Mouse (Mus musculus): ENCODE measurements around the gene Slc34a3. TPM values are rescaled to one million over a fixed set of nuclear protein-coding genes. Genes with fewer than 3 reads are reported as not detected.
A peak's percentile ranks its signal among the peaks of the same experiment; 100 is the strongest.

The Slc34a3 gene
- polyA plus RNA-seq, 1 experiment from 2014 or later: not detected

DNA sequence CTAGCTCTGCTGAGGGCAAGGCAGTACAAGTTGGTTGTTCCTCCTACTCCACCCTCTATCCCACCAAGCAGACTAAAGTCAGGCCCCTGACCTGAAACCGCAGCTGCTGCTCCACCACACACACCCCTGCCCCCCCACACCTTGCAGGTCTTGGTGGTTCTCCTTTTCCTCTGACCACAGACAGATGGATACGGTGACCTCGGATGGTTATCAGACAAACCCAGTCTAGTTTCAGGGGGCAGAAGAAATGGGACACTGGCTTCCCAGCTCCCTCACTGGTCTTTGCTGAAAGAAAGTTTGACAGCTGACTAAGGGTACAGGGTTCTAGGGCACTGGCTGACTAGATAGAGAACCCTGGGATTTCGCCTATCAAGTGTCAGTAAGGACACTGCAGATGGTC, 743 bp downstream of the Slc34a3 start:
- H3K27me3 ChIP-seq (ENCODE audit: control insufficient read depth, insufficient read depth, low read length): no peaks in the 10 kb centered on the region

DNA sequence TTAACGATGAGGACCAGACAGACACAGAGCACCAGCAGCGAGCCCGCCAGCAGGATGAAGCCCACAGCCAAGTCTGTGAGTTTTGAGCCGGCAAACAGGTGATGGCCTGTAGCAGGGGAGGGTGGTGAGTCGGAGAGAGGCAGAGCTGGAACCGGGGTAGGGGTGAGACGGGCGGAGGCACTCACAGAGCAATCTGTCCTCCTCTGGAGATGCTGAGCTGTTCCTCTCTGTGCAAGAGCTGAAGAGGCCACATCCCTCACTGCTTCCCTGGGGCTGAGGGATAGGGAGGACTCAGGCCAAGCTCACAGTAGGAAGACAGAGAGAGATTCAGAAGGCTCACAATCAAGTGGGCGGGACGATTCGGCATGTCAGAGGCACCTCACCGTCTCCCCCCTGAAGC, 3.1 kb downstream of the Slc34a3 start:
- Histone ChIP-seq H3K9ac (ENCODE audit: low read length) (no peak overlapping the region), H3K27me3 (ENCODE audit: control insufficient read depth, insufficient read depth, low read length) (no peaks in the 10 kb centered on the region), H3K4me3 (ENCODE audit: low read depth, low read length) (no peak overlapping the region), H3K9me3 (ENCODE audit: control insufficient read depth, low read length) (no peaks in the 10 kb centered on the region), H3K4me2 (ENCODE audit: low read depth, severe bottlenecking) (no peak overlapping the region), H3K27ac (replicated peaks; ENCODE audit: low read depth, low read length) (no peak overlapping the region), H3K4me1 (ENCODE audit: control insufficient read depth, insufficient read depth, low read length) (no peaks in the 10 kb centered on the region), H3K36me3 (ENCODE audit: control insufficient read depth, insufficient read depth, low read length) (no peaks in the 10 kb centered on the region)
- 57% methylated on average over 12 of the region's 12 CpGs for WGBS
- DNase-seq (ENCODE audit: low spot score) (no peak), ATAC-seq (ENCODE audit: insufficient number of reproducible peaks, low FRiP score, low TSS enrichment, low read depth) (no peak)

More for the DNA sequence above, 743 bp downstream of the Slc34a3 start:
- H3K4me3 ChIP-seq (ENCODE audit: low read depth, low read length): no peak overlapping the region
- H3K9ac ChIP-seq (ENCODE audit: low read length): no peak overlapping the region
- no peak for ATAC-seq (ENCODE audit: insufficient number of reproducible peaks, low FRiP score, low TSS enrichment, low read depth)
- H3K4me2 ChIP-seq (ENCODE audit: low read depth, severe bottlenecking): no peak overlapping the region
- WGBS: 74% methylated on average over 4 of the region's 4 CpGs
- H3K9me3 ChIP-seq (ENCODE audit: control insufficient read depth, low read length): no peaks in the 10 kb centered on the region
- no peaks in the 10 kb centered on the region for H3K36me3 ChIP-seq (ENCODE audit: control insufficient read depth, insufficient read depth, low read length)
- H3K27ac ChIP-seq (replicated peaks; ENCODE audit: low read depth, low read length): no peak overlapping the region
- H3K4me1 ChIP-seq (ENCODE audit: control insufficient read depth, insufficient read depth, low read length): no peaks in the 10 kb centered on the region
- no peak for DNase-seq (ENCODE audit: low spot score)

GRCm38 (mm10) chr2:25230581-25230980, 3.6 kb downstream of the Slc34a3 start:
- H3K9ac ChIP-seq (ENCODE audit: low read length): no peak overlapping the region
- ATAC-seq (ENCODE audit: insufficient number of reproducible peaks, low FRiP score, low TSS enrichment, low read depth): no peak
- DNase-seq (ENCODE audit: low spot score): no peak
- WGBS: 89% methylated on average over 7 of the region's 7 CpGs
- H3K27me3 ChIP-seq (ENCODE audit: control insufficient read depth, insufficient read depth, low read length): no peaks in the 10 kb centered on the region
- H3K36me3 ChIP-seq (ENCODE audit: control insufficient read depth, insufficient read depth, low read length): no peaks in the 10 kb centered on the region
- H3K9me3 ChIP-seq (ENCODE audit: control insufficient read depth, low read length): no peaks in the 10 kb centered on the region
- no peak overlapping the region for H3K27ac ChIP-seq (replicated peaks; ENCODE audit: low read depth, low read length)
- H3K4me3 ChIP-seq (ENCODE audit: low read depth, low read length): no peak overlapping the region
- H3K4me1 ChIP-seq (ENCODE audit: control insufficient read depth, insufficient read depth, low read length): peaks cover 2% of the 10 kb centered on the region; the same call in 1 of the 2 replicates
- H3K4me2 ChIP-seq (ENCODE audit: low read depth, severe bottlenecking): no peak overlapping the region

GRCm38 (mm10) chr2:25229582-25229981, 4.6 kb downstream of the Slc34a3 start:
- Histone ChIP-seq H3K36me3 (ENCODE audit: control insufficient read depth, insufficient read depth, low read length) (no peaks in the 10 kb centered on the region), H3K27me3 (ENCODE audit: control insufficient read depth, insufficient read depth, low read length) (no peaks in the 10 kb centered on the region), H3K9ac (ENCODE audit: low read length) (no peak overlapping the region), H3K4me2 (ENCODE audit: low read depth, severe bottlenecking) (no peak overlapping the region), H3K4me3 (ENCODE audit: low read depth, low read length) (no peak overlapping the region), H3K9me3 (ENCODE audit: control insufficient read depth, low read length) (no peaks in the 10 kb centered on the region), H3K4me1 (ENCODE audit: control insufficient read depth, insufficient read depth, low read length) (peaks cover 3% of the 10 kb centered on the region; the same call in 1 of the 2 replicates), H3K27ac (replicated peaks; ENCODE audit: low read depth, low read length) (no peak overlapping the region)
- ATAC-seq (ENCODE audit: insufficient number of reproducible peaks, low FRiP score, low TSS enrichment, low read depth) (no peak), DNase-seq (ENCODE audit: low spot score) (no peak)
- 86% methylated on average over 5 of the region's 5 CpGs for WGBS

DNA sequence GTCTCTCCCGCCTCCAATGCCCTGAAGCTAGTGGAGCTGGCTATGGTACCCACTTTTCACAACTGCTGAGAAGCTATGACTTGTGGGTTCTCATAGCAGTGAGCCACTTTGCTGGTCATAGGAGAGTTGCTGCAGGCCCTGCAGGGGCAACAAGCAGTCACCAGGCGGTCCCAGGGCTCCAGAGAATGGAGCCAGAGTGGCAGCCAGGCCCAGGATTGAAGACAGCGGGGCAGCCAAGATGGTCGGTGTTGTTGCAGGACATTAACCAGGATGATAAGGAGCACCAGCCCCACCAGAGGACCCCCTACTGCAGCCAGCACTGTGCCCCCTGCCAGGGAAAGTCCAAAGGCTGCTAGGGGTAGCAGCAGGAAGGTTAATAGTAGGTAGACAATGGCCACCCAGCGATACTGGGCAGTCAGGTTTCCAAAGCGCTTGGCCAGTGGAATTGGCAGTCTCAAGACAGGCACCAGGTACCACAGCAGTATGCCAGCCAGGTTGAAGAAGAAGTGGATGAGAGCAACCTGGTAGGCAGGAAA, 5.1 kb downstream of the Slc34a3 start:
- Histone ChIP-seq H3K9ac (ENCODE audit: low read length) (no peak overlapping the region), H3K9me3 (ENCODE audit: control insufficient read depth, low read length) (no peaks in the 10 kb centered on the region), H3K4me2 (ENCODE audit: low read depth, severe bottlenecking) (peak overlapping the region; percentile 26; the same call in 1 of the 2 replicates), H3K4me1 (ENCODE audit: control insufficient read depth, insufficient read depth, low read length) (peaks cover 3% of the 10 kb centered on the region; the same call in 1 of the 2 replicates), H3K27ac (replicated peaks; ENCODE audit: low read depth, low read length) (no peak overlapping the region), H3K36me3 (ENCODE audit: control insufficient read depth, insufficient read depth, low read length) (no peaks in the 10 kb centered on the region), H3K27me3 (ENCODE audit: control insufficient read depth, insufficient read depth, low read length) (no peaks in the 10 kb centered on the region), H3K4me3 (ENCODE audit: low read depth, low read length) (no peak overlapping the region)
- WGBS: 68% methylated on average over 6 of the region's 6 CpGs
- ATAC-seq (ENCODE audit: insufficient number of reproducible peaks, low FRiP score, low TSS enrichment, low read depth): no peak
- no peak for DNase-seq (ENCODE audit: low spot score)

GRCm38 (mm10) chr2:25228431-25228889, 5.7 kb downstream of the Slc34a3 start:
- Histone ChIP-seq H3K9ac (ENCODE audit: low read length) (no peak overlapping the region), H3K36me3 (ENCODE audit: control insufficient read depth, insufficient read depth, low read length) (no peaks in the 10 kb centered on the region), H3K9me3 (ENCODE audit: control insufficient read depth, low read length) (no peaks in the 10 kb centered on the region), H3K27me3 (ENCODE audit: control insufficient read depth, insufficient read depth, low read length) (no peaks in the 10 kb centered on the region), H3K4me2 (ENCODE audit: low read depth, severe bottlenecking) (peak overlapping the region; percentile 26; the same call in 1 of the 2 replicates), H3K4me1 (ENCODE audit: control insufficient read depth, insufficient read depth, low read length) (peaks cover 5% of the 10 kb centered on the region), H3K4me3 (ENCODE audit: low read depth, low read length) (no peak overlapping the region), H3K27ac (replicated peaks; ENCODE audit: low read depth, low read length) (no peak overlapping the region)
- DNase-seq (ENCODE audit: low spot score): peak; percentile 83
- WGBS: 3% methylated on average over 7 of the region's 7 CpGs
- no peak for ATAC-seq (ENCODE audit: insufficient number of reproducible peaks, low FRiP score, low TSS enrichment, low read depth)

- Histone ChIP-seq H3K27ac (replicated peaks; ENCODE audit: low read depth, low read length) (no peak overlapping the region), H3K9ac (ENCODE audit: low read length) (0 out of 2 replicates have a peak overlapping the region, but pooled peaks have one; percentile 7), H3K4me3 (ENCODE audit: low read depth, low read length) (no peak overlapping the region), H3K9me3 (ENCODE audit: control insufficient read depth, low read length) (no peaks in the 10 kb centered on the region), H3K4me1 (ENCODE audit: control insufficient read depth, insufficient read depth, low read length) (peaks cover 8% of the 10 kb centered on the region), H3K36me3 (ENCODE audit: control insufficient read depth, insufficient read depth, low read length) (no peaks in the 10 kb centered on the region), H3K27me3 (ENCODE audit: control insufficient read depth, insufficient read depth, low read length) (no peaks in the 10 kb centered on the region), H3K4me2 (ENCODE audit: low read depth, severe bottlenecking) (no peak overlapping the region)
- ATAC-seq (ENCODE audit: insufficient number of reproducible peaks, low FRiP score, low TSS enrichment, low read depth) (no peak), DNase-seq (ENCODE audit: low spot score) (no peak)
- WGBS: 89% methylated on average over 4 of the region's 4 CpGs
Measured at GRCm38 (mm10) chr2:25227406-25227805, 6.8 kb downstream of the Slc34a3 start.

DNA sequence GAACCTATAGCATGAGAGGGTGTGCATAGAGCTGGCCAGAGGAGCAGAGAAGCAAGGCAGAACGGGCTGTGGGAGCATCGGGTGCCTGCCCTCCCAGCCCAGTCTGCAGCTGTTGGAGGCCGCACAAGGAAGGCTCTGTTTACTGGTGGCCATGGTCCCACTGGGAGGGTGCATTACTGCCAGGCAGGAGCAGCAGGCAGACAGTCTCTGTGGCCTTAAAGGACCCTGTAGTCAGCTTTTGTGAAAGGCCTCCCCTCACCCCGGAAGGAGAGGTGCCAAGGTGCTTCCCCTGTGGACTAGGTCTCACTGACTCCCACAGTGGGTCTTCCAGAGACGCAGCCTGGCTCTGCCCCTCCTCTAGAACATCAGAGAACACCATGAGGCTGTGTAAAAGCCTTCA, 7.3 kb downstream of the Slc34a3 start:
- ATAC-seq (ENCODE audit: insufficient number of reproducible peaks, low FRiP score, low TSS enrichment, low read depth) (no peak), DNase-seq (ENCODE audit: low spot score) (no peak)
- Histone ChIP-seq H3K4me2 (ENCODE audit: low read depth, severe bottlenecking) (no peak overlapping the region), H3K4me1 (ENCODE audit: control insufficient read depth, insufficient read depth, low read length) (peaks cover 8% of the 10 kb centered on the region), H3K27ac (replicated peaks; ENCODE audit: low read depth, low read length) (no peak overlapping the region), H3K9ac (ENCODE audit: low read length) (no peak overlapping the region), H3K4me3 (ENCODE audit: low read depth, low read length) (no peak overlapping the region), H3K27me3 (ENCODE audit: control insufficient read depth, insufficient read depth, low read length) (no peaks in the 10 kb centered on the region), H3K9me3 (ENCODE audit: control insufficient read depth, low read length) (no peaks in the 10 kb centered on the region), H3K36me3 (ENCODE audit: control insufficient read depth, insufficient read depth, low read length) (no peaks in the 10 kb centered on the region; the same call in 1 of the 2 replicates)
- WGBS: 76% methylated on average over 5 of the region's 5 CpGs

All from limb, embryonic 11.5 days (tissue).